Mouse (Mus musculus): ENCODE results near the gene Fam229a.
"Not testable (repeated sequence)": the region's sequence is repeated elsewhere in the genome, so short reads cannot be mapped to it uniquely, and the experiment has no call there.

The Fam229a gene

GRCm38 (mm10) chr4:129518519-129518918 lies 27.5 kb downstream of the Fam229a start:
- DNase-seq (ENCODE audit: low read depth): no peak

GRCm38 (mm10) chr4:129525338-129525737 lies 34.3 kb downstream of the Fam229a start:
- DNase-seq (ENCODE audit: low read depth): no peak

- no peak for DNase-seq (ENCODE audit: low read depth)
Measured at GRCm38 (mm10) chr4:129525889-129526288, 34.9 kb downstream of the Fam229a start.

GRCm38 (mm10) chr4:129528901-129529300 lies 37.9 kb downstream of the Fam229a start:
- not testable (repeated sequence) for DNase-seq (ENCODE audit: low read depth)

GRCm38 (mm10) chr4:129540012-129540411 lies 49.0 kb downstream of the Fam229a start:
- DNase-seq (ENCODE audit: low read depth): no peak
